9 mouse cellular contexts compared by ENCODE assay signal in genomic region chr10:25246173-25246572, GRCm38 (mm10).
DNase-seq lines count a peak whose midpoint lies in the region; ATAC-seq and TF ChIP-seq lines count a peak whose summit lies in the region.
"Had no signal": no experiment of that assay in that cellular context is flagged by ENCODE, and none has a peak within 500 bp of the region (broad histone marks: within the 10 kb centered on the region; RNA-seq: fewer than 3 reads in every experiment).

No protein-coding gene starts in this region.

- no peak for TF ChIP-seq EP300 in MEL (IDR thresholded peaks at IDR 0.05; ENCODE audit: low read depth in 1 of 2, low read length in 2 of 2)

- H3K4me1 ChIP-seq in kidney, adult 2 months (ENCODE audit: control insufficient read depth, insufficient read depth, low read length), result no peaks in the 10 kb centered on the region
- no peaks in the 10 kb centered on the region for H3K4me1 ChIP-seq in kidney, embryonic 15.5 days
- H3K4me1 ChIP-seq in MEL (ENCODE audit: control insufficient read depth in 1 of 2, insufficient read depth in 2 of 2, low read length in 2 of 2), result peaks cover 0 to 3% of the 10 kb centered on the region in 2 experiments; a peak in 1 of 4 replicates
- no peaks in the 10 kb centered on the region for H3K4me1 ChIP-seq in hindbrain, embryonic 14.5 days (replicated peaks; ENCODE audit: control insufficient read depth, insufficient read depth, low read length)
- H3K4me1 ChIP-seq: heart, embryonic 12.5 days had no signal

- H3K79me2 ChIP-seq in C2C12 (ENCODE audit: control insufficient read depth, insufficient read depth), result no peaks in the 10 kb centered on the region
- H3K79me2 ChIP-seq in MEL (ENCODE audit: control insufficient read depth, insufficient read depth, low read length, poor library complexity), result no peaks in the 10 kb centered on the region

- no peaks in the 10 kb centered on the region for H3K27me3 ChIP-seq in kidney, adult 2 months (replicated peaks; ENCODE audit: control insufficient read depth, insufficient read depth, low read length)
- no peaks in the 10 kb centered on the region for H3K27me3 ChIP-seq in kidney, embryonic 15.5 days
- H3K27me3 ChIP-seq in C2C12 (ENCODE audit: control insufficient read depth, insufficient read depth, insufficient read length), result no peaks in the 10 kb centered on the region
- H3K27me3 ChIP-seq in MEL (ENCODE audit: control insufficient read depth in 1 of 2, insufficient read depth in 2 of 2, low read length in 2 of 2), result no peaks in the 10 kb centered on the region
- no peaks in the 10 kb centered on the region for H3K27me3 ChIP-seq in hindbrain, embryonic 14.5 days (ENCODE audit: control insufficient read depth, insufficient read depth, low read length)
- H3K27me3 ChIP-seq: heart, embryonic 12.5 days had no signal

- H3K9me3 ChIP-seq in kidney, embryonic 15.5 days (replicated peaks), result no peaks in the 10 kb centered on the region
- no peaks in the 10 kb centered on the region for H3K9me3 ChIP-seq in MEL (replicated peaks; ENCODE audit: insufficient read depth, low read length)
- H3K9me3 ChIP-seq in hindbrain, embryonic 14.5 days (ENCODE audit: control insufficient read depth, low read length), result no peaks in the 10 kb centered on the region
- H3K9me3 ChIP-seq: heart, embryonic 12.5 days had no signal

- no peak overlapping the region for H3K4me3 ChIP-seq in kidney, adult 2 months (ENCODE audit: insufficient read depth, low read depth, low read length)
- no peak overlapping the region for H3K4me3 ChIP-seq in kidney, embryonic 15.5 days (replicated peaks)
- H3K4me3 ChIP-seq in C2C12 (ENCODE audit: insufficient read depth, poor library complexity, severe bottlenecking) (no peak overlapping the region), MEL (ENCODE audit: control insufficient read depth in 1 of 2, insufficient read depth in 1 of 2, low read depth in 2 of 2, low read length in 2 of 2) (no peak overlapping the region)
- no peak overlapping the region for H3K4me3 ChIP-seq in hindbrain, embryonic 14.5 days (replicated peaks; ENCODE audit: low read length)
- H3K4me3 ChIP-seq: heart, embryonic 12.5 days had no signal

- H3K79me3 ChIP-seq in C2C12 (ENCODE audit: low read depth), result no peaks in the 10 kb centered on the region

- peak; percentile 40 for TF ChIP-seq CTCF in kidney, adult 2 months (conservative IDR thresholded peaks at IDR 0.05; ENCODE audit: insufficient read depth, insufficient read length, low read depth, low read length)
- peak; percentile 16 for TF ChIP-seq CTCF in C2C12 (IDR thresholded peaks at IDR 0.05; ENCODE audit: control insufficient read depth, insufficient read depth, insufficient read length)
- peak; percentile 25 to 60 (median 59); a peak in 5 of 6 replicates for TF ChIP-seq CTCF in MEL (IDR thresholded peaks at IDR 0.05 in 2 of 3, conservative IDR thresholded peaks at IDR 0.05 in 1 of 3; ENCODE audit: control insufficient read depth in 1 of 3, insufficient read depth in 1 of 3, low read depth in 2 of 3, low read length in 3 of 3, poor library complexity in 1 of 3, severe bottlenecking in 1 of 3)

- no peak for ATAC-seq in kidney, embryonic 15.5 days (replicated peaks; ENCODE audit: low FRiP score)
- peak; percentile 72 for ATAC-seq in hindbrain, embryonic 14.5 days (ENCODE audit: low FRiP score)

- 73% methylated on average over 4 of the region's 4 CpGs for WGBS in kidney, adult 2 months
- 63% methylated on average over 4 of the region's 4 CpGs for WGBS in kidney, embryonic 15.5 days
- WGBS in hindbrain, embryonic 14.5 days, result 56% methylated on average over 4 of the region's 4 CpGs

- no peaks in the 10 kb centered on the region for H3K36me3 ChIP-seq in kidney, adult 2 months (ENCODE audit: control insufficient read depth, insufficient read depth, low read length)
- H3K36me3 ChIP-seq in kidney, embryonic 15.5 days, result no peaks in the 10 kb centered on the region
- H3K36me3 ChIP-seq in C2C12 (ENCODE audit: control insufficient read depth, insufficient read depth) (no peaks in the 10 kb centered on the region), MEL (ENCODE audit: control insufficient read depth in 1 of 2, insufficient read depth in 2 of 2, low read length in 2 of 2) (no peaks in the 10 kb centered on the region; a peak in 1 of 4 replicates)
- H3K36me3 ChIP-seq in hindbrain, embryonic 14.5 days (replicated peaks; ENCODE audit: control insufficient read depth, insufficient read depth), result no peaks in the 10 kb centered on the region
- H3K36me3 ChIP-seq: heart, embryonic 12.5 days had no signal

- DNase-seq in kidney, adult 2 months, result no peak
- peak; percentile 47 for DNase-seq in MEL (ENCODE audit: low read depth, low spot score)
- peak; percentile 37 for DNase-seq in hindbrain, embryonic 14.5 days (ENCODE audit: low spot score)
- DNase-seq in spleen, adult 18-20 months, result no peak
- no peak for DNase-seq in Muller cell, postnatal 12 days (ENCODE audit: inconsistent ontology term)
- DNase-seq in kidney, adult 11 months, result no peak

- no peak overlapping the region for H3K4me2 ChIP-seq in kidney, embryonic 15.5 days
- H3K4me2 ChIP-seq in hindbrain, embryonic 14.5 days (replicated peaks), result no peak overlapping the region
- H3K4me2 ChIP-seq: heart, embryonic 12.5 days had no signal

- TF ChIP-seq POLR2A in kidney, adult 2 months (IDR thresholded peaks at IDR 0.05; ENCODE audit: low read depth, low read length), result no peak
- TF ChIP-seq POLR2A in MEL (IDR thresholded peaks at IDR 0.05; ENCODE audit: control insufficient read depth in 1 of 2, insufficient read depth in 1 of 2, low read depth in 1 of 2, low read length in 2 of 2, poor library complexity in 1 of 2), result no peak

- TF ChIP-seq RAD21 in MEL (IDR thresholded peaks at IDR 0.05; ENCODE audit: low read depth, low read length), result peak; percentile 60

- no peak overlapping the region for H3K27ac ChIP-seq in kidney, adult 2 months (ENCODE audit: insufficient read depth, low read depth, low read length)
- no peak overlapping the region for H3K27ac ChIP-seq in kidney, embryonic 15.5 days
- H3K27ac ChIP-seq in MEL (ENCODE audit: control insufficient read depth, low read depth, low read length), result no peak overlapping the region
- no peak overlapping the region for H3K27ac ChIP-seq in hindbrain, embryonic 14.5 days

- H3K9ac ChIP-seq in kidney, embryonic 15.5 days, result no peak overlapping the region
- H3K9ac ChIP-seq in MEL (ENCODE audit: control insufficient read depth, low read depth, low read length, poor library complexity, severe bottlenecking), result no peak overlapping the region
- no peak overlapping the region for H3K9ac ChIP-seq in hindbrain, embryonic 14.5 days
- H3K9ac ChIP-seq: heart, embryonic 12.5 days had no signal

- H3ac ChIP-seq in C2C12 (ENCODE audit: control insufficient read depth, insufficient read length, low read depth), result no peak overlapping the region

TF ChIP-seq in C2C12, 6 proteins besides CTCF, POLR2A, EP300 and RAD21:
- TF ChIP-seq USF1 (IDR thresholded peaks at IDR 0.05; ENCODE audit: low read depth) (no peak), FOSL1 (IDR thresholded peaks at IDR 0.05; ENCODE audit: insufficient read depth, low read length, poor library complexity, severe bottlenecking) (no peak), MYOD1 (IDR thresholded peaks at IDR 0.05; ENCODE audit: control insufficient read depth, insufficient read length, low read depth) (no peak), MYOG (IDR thresholded peaks at IDR 0.05; ENCODE audit: control insufficient read depth, extremely low read depth, insufficient read length) (no peak), CEBPB (IDR thresholded peaks at IDR 0.05; ENCODE audit: low read depth) (no peak), MAX (IDR thresholded peaks at IDR 0.05) (no peak)

TF ChIP-seq in MEL, 35 proteins besides CTCF, POLR2A, EP300 and RAD21:
- TF ChIP-seq SMC3 (IDR thresholded peaks at IDR 0.05; ENCODE audit: low read depth, low read length), result peak; percentile 72
- TF ChIP-seq ZC3H11A (IDR thresholded peaks at IDR 0.05; ENCODE audit: low read depth, low read length), result peak; percentile 47
- no peak for TF ChIP-seq SIN3A (IDR thresholded peaks at IDR 0.05; ENCODE audit: low read length)
TF ChIP-seq in MEL: peak in this region for 2.

Comparison
In these comparisons a context has a peak if more than half of its experiments do, and no peak if none do; other contexts are left out.
1. DNase-seq: peak in MEL (single experiment) and hindbrain, embryonic 14.5 days (single experiment); none in kidney, adult 2 months (single experiment), spleen, adult 18-20 months (0 of 2), Muller cell, postnatal 12 days (single experiment) and kidney, adult 11 months (single experiment).
2. Peak in every context shown above with its lines, with median percentiles within 50 percentile points of each other: CTCF ChIP-seq.